Mouse (Mus musculus): Measurements from ENCODE around the gene Apip. TPM values are rescaled to one million over a fixed set of nuclear protein-coding genes. Genes with fewer than 3 reads are reported as not detected.

The Apip gene
- total RNA-seq, 1 experiment, result 27.9 TPM

GRCm38 (mm10) chr2:103066683-103067551 is 6.6 kb upstream of the Apip start:
- no peak for DNase-seq (ENCODE audit: low read depth, low spot score)
- Histone ChIP-seq H3K4me1 (ENCODE audit: control insufficient read depth in 2 of 2, insufficient read depth in 2 of 2, low read length in 2 of 2, poor library complexity in 1 of 2) (no peaks in the 10 kb centered on the region), H3K36me3 (ENCODE audit: control insufficient read depth, insufficient read depth, low read length, poor library complexity, severe bottlenecking) (no peaks in the 10 kb centered on the region), H3K9ac (ENCODE audit: insufficient read depth, low read depth, low read length, poor library complexity, severe bottlenecking) (no peak overlapping the region), H3K4me3 (ENCODE audit: insufficient read depth in 1 of 2, low read depth in 1 of 2, low read length in 2 of 2, poor library complexity in 1 of 2, severe bottlenecking in 1 of 2) (no peak overlapping the region), H3K27ac (ENCODE audit: insufficient read depth, low read depth, low read length, poor library complexity, severe bottlenecking) (no peak overlapping the region), H3K9me3 (ENCODE audit: control insufficient read depth, insufficient read depth, low read depth, low read length) (no peaks in the 10 kb centered on the region)
- in situ Hi-C loops (cut with MboI; ENCODE audit: low sequenced_read_pairs in 2 of 2, unreplicated experiment in 2 of 2), result no loop called here
- TF ChIP-seq ZNF384 (IDR thresholded peaks at IDR 0.05; ENCODE audit: low read depth, low read length) (no peak), HCFC1 (IDR thresholded peaks at IDR 0.05; ENCODE audit: borderline replicate concordance, insufficient read depth, low read length) (no peak), ZC3H11A (IDR thresholded peaks at IDR 0.05; ENCODE audit: borderline replicate concordance, low read depth, low read length) (no peak), MAFK (IDR thresholded peaks at IDR 0.05; ENCODE audit: insufficient read depth, low read depth, low read length) (no peak), CHD2 (IDR thresholded peaks at IDR 0.05; ENCODE audit: low read depth, low read length) (no peak)

- TF ChIP-seq ZNF384 (IDR thresholded peaks at IDR 0.05; ENCODE audit: low read depth, low read length), result no peak
- no peak for TF ChIP-seq HCFC1 (IDR thresholded peaks at IDR 0.05; ENCODE audit: borderline replicate concordance, insufficient read depth, low read length)
- TF ChIP-seq ZC3H11A (IDR thresholded peaks at IDR 0.05; ENCODE audit: borderline replicate concordance, low read depth, low read length), result no peak
- TF ChIP-seq CHD2 (IDR thresholded peaks at IDR 0.05; ENCODE audit: low read depth, low read length), result no peak
- no peak for TF ChIP-seq MAFK (IDR thresholded peaks at IDR 0.05; ENCODE audit: insufficient read depth, low read depth, low read length)
- H3K9me3 ChIP-seq (ENCODE audit: control insufficient read depth, insufficient read depth, low read depth, low read length), result no peaks in the 10 kb centered on the region
- H3K9ac ChIP-seq (ENCODE audit: insufficient read depth, low read depth, low read length, poor library complexity, severe bottlenecking), result no peak overlapping the region
- in situ Hi-C loops (cut with MboI; ENCODE audit: low sequenced_read_pairs in 2 of 2, unreplicated experiment in 2 of 2), result no loop called here
- DNase-seq (ENCODE audit: low read depth, low spot score), result no peak
- no peaks in the 10 kb centered on the region for H3K36me3 ChIP-seq (ENCODE audit: control insufficient read depth, insufficient read depth, low read length, poor library complexity, severe bottlenecking)
- H3K4me1 ChIP-seq (ENCODE audit: control insufficient read depth in 2 of 2, insufficient read depth in 2 of 2, low read length in 2 of 2, poor library complexity in 1 of 2), result no peaks in the 10 kb centered on the region
- no peak overlapping the region for H3K27ac ChIP-seq (ENCODE audit: insufficient read depth, low read depth, low read length, poor library complexity, severe bottlenecking)
- no peak overlapping the region for H3K4me3 ChIP-seq (ENCODE audit: insufficient read depth in 1 of 2, low read depth in 1 of 2, low read length in 2 of 2, poor library complexity in 1 of 2, severe bottlenecking in 1 of 2)
Observed at GRCm38 (mm10) chr2:103067552-103068207, 5.8 kb upstream of the Apip start.

- Histone ChIP-seq H3K9me3 (ENCODE audit: control insufficient read depth, insufficient read depth, low read depth, low read length) (no peaks in the 10 kb centered on the region), H3K4me3 (ENCODE audit: insufficient read depth in 1 of 2, low read depth in 1 of 2, low read length in 2 of 2, poor library complexity in 1 of 2, severe bottlenecking in 1 of 2) (no peak overlapping the region), H3K36me3 (ENCODE audit: control insufficient read depth, insufficient read depth, low read length, poor library complexity, severe bottlenecking) (no peaks in the 10 kb centered on the region), H3K4me1 (ENCODE audit: control insufficient read depth in 2 of 2, insufficient read depth in 2 of 2, low read length in 2 of 2, poor library complexity in 1 of 2) (no peaks in the 10 kb centered on the region), H3K27ac (ENCODE audit: insufficient read depth, low read depth, low read length, poor library complexity, severe bottlenecking) (no peak overlapping the region), H3K9ac (ENCODE audit: insufficient read depth, low read depth, low read length, poor library complexity, severe bottlenecking) (no peak overlapping the region)
- no peak for DNase-seq (ENCODE audit: low read depth, low spot score)
- in situ Hi-C loops (cut with MboI; ENCODE audit: low sequenced_read_pairs in 2 of 2, unreplicated experiment in 2 of 2), result no loop called here
- TF ChIP-seq CHD2 (IDR thresholded peaks at IDR 0.05; ENCODE audit: low read depth, low read length) (no peak), HCFC1 (IDR thresholded peaks at IDR 0.05; ENCODE audit: borderline replicate concordance, insufficient read depth, low read length) (no peak), MAFK (IDR thresholded peaks at IDR 0.05; ENCODE audit: insufficient read depth, low read depth, low read length) (no peak), ZC3H11A (IDR thresholded peaks at IDR 0.05; ENCODE audit: borderline replicate concordance, low read depth, low read length) (no peak), ZNF384 (IDR thresholded peaks at IDR 0.05; ENCODE audit: low read depth, low read length) (no peak)
Observed at GRCm38 (mm10) chr2:103068602-103069001, 4.9 kb upstream of the Apip start.

- H3K27ac ChIP-seq (ENCODE audit: insufficient read depth, low read depth, low read length, poor library complexity, severe bottlenecking), result no peak overlapping the region
- H3K4me1 ChIP-seq (ENCODE audit: control insufficient read depth in 2 of 2, insufficient read depth in 2 of 2, low read length in 2 of 2, poor library complexity in 1 of 2), result 0 out of 4 replicates have a peak, but pooled peaks cover 0 to 2% of the 10 kb centered on the region in 2 experiments
- no peak overlapping the region for H3K9ac ChIP-seq (ENCODE audit: insufficient read depth, low read depth, low read length, poor library complexity, severe bottlenecking)
- H3K9me3 ChIP-seq (ENCODE audit: control insufficient read depth, insufficient read depth, low read depth, low read length), result no peaks in the 10 kb centered on the region
- no peaks in the 10 kb centered on the region for H3K36me3 ChIP-seq (ENCODE audit: control insufficient read depth, insufficient read depth, low read length, poor library complexity, severe bottlenecking)
- H3K4me3 ChIP-seq (ENCODE audit: insufficient read depth in 1 of 2, low read depth in 1 of 2, low read length in 2 of 2, poor library complexity in 1 of 2, severe bottlenecking in 1 of 2), result no peak overlapping the region
- in situ Hi-C loops (cut with MboI; ENCODE audit: low sequenced_read_pairs in 2 of 2, unreplicated experiment in 2 of 2), result no loop called here
- no peak for DNase-seq (ENCODE audit: low read depth, low spot score)
- TF ChIP-seq ZNF384 (IDR thresholded peaks at IDR 0.05; ENCODE audit: low read depth, low read length) (no peak), MAFK (IDR thresholded peaks at IDR 0.05; ENCODE audit: insufficient read depth, low read depth, low read length) (no peak), CHD2 (IDR thresholded peaks at IDR 0.05; ENCODE audit: low read depth, low read length) (no peak), HCFC1 (IDR thresholded peaks at IDR 0.05; ENCODE audit: borderline replicate concordance, insufficient read depth, low read length) (no peak), ZC3H11A (IDR thresholded peaks at IDR 0.05; ENCODE audit: borderline replicate concordance, low read depth, low read length) (no peak)
Observed at GRCm38 (mm10) chr2:103069752-103070405, 3.6 kb upstream of the Apip start.
